Mouse (Mus musculus) heart, embryonic 14.5 days (tissue): ENCODE results near the gene Rnf145. TPM values are rescaled to one million over a fixed set of nuclear protein-coding genes. Genes with fewer than 3 reads are reported as not detected.

ENCODE experiments used
- ATAC-seq: fragments of 200-750 bp; cut with Nextera tagmentation; 2 replicates; pipeline ENCODE4 v1.8.0; 2017; ENCODE audit warnings: low read depth, moderate TSS enrichment; ENCODE audit not compliant: insufficient number of reproducible peaks, insufficient read depth, low FRiP score
- H3K27ac ChIP-seq, 2 experiments: fragments of 200-500 bp in 1 of 2; fragments of 300-500 bp in 1 of 2; sonication (generic) in 1 of 2; replicated peaks in 1 of 2; 2 replicates each; pipeline ENCODE4 v1.5.1; 2012 to 2014; ENCODE audit warnings: low read depth in 2 of 2, low read length in 2 of 2, control low read depth in 1 of 2, mild to moderate bottlenecking in 1 of 2, mixed read lengths in 1 of 2; ENCODE audit not compliant: control insufficient read depth in 1 of 2, insufficient read depth in 1 of 2
- H3K27me3 ChIP-seq: fragments of 300-500 bp; sonication (generic); 2 replicates; pipeline ENCODE4 v1.6.1; 2014; ENCODE audit warnings: mild to moderate bottlenecking, low read length, control low read depth; ENCODE audit not compliant: control insufficient read depth, insufficient read depth
- H3K36me3 ChIP-seq: fragments of 300-500 bp; sonication (generic); 2 replicates; pipeline ENCODE4 v1.6.1; 2014; ENCODE audit warnings: mild to moderate bottlenecking, control low read depth, low read length, mixed read lengths; ENCODE audit not compliant: control insufficient read depth, insufficient read depth
- H3K4me1 ChIP-seq, 2 experiments: fragments of 200-500 bp in 1 of 2; fragments of 300-500 bp in 1 of 2; sonication (generic) in 1 of 2; 2 replicates each; pipeline ENCODE4 v1.6.1; 2012 to 2014; ENCODE audit warnings: low read length in 2 of 2, control low read depth in 1 of 2, mixed read lengths in 1 of 2; ENCODE audit not compliant: control insufficient read depth in 2 of 2, insufficient read depth in 2 of 2
- H3K4me2 ChIP-seq: fragments of 300-500 bp; sonication (generic); 2 replicates; pipeline ENCODE4 v1.6.1; 2014; ENCODE audit warnings: mild to moderate bottlenecking, low read length
- H3K4me3 ChIP-seq, 2 experiments: fragments of 200-500 bp in 1 of 2; fragments of 300-500 bp in 1 of 2; sonication (generic) in 1 of 2; 2 replicates each; pipeline ENCODE4 v1.5.1; 2012 to 2014; ENCODE audit warnings: low read length in 2 of 2, mild to moderate bottlenecking in 2 of 2, control low read depth in 1 of 2, low read depth in 1 of 2, moderate library complexity in 1 of 2; ENCODE audit not compliant: control insufficient read depth in 1 of 2, insufficient read depth in 1 of 2
- H3K9ac ChIP-seq: fragments of 300-500 bp; sonication (generic); 2 replicates; pipeline ENCODE4 v1.6.1; 2014; ENCODE audit warnings: mild to moderate bottlenecking, low read length
- H3K9me3 ChIP-seq: fragments of 300-500 bp; sonication (generic); 2 replicates; pipeline ENCODE4 v1.6.1; 2016; ENCODE audit warnings: low read length, control low read depth; ENCODE audit not compliant: control insufficient read depth
- WGBS: fragments of 180-500 bp; shearing (Covaris S2); extraction: QIAGEN DNeasy Blood & Tissue Kit; methylation state at CpG from one replicate; pipeline ENCODE4 v1.1.7; 2014; 5-methylcytosine and 5-hydroxymethylcytosine counted together
- polyA plus RNA-seq: library from polyadenylated mRNA; unstranded; fragments of >200 nt; fragmentation: Nextera tagmentation; extraction: Ambion mirVana; gene quantifications from 2 replicates; pipeline ENCODE4 v1.2.1, GENCODE M21; 2014

Gene Rnf145
- polyA plus RNA-seq, 1 experiment from 2014 or later: 66.7 TPM

DNA sequence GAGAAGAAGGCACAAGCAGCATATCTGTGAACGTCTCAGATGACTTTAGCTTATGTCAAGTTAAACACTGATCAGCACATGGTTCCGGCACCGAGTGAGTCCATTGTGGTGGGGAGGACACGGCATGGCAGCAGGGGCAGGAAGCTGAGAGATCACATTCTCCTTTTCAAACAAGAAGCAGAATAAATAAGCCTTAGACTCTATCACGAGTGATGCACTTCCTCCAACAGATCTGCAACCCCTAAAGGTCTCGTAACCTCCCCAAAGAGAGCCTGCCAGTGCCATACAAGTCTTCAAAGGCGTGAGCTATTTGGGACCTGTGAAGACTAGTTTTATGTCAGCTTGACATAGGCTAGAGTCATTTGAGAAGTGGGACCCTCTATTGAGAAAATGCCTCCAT is 17.8 kb upstream of the Rnf145 start:
- Histone ChIP-seq H3K4me2 (no peak overlapping the region), H3K36me3 (no peaks in the 10 kb centered on the region), H3K27ac (no peak overlapping the region), H3K9me3 (no peaks in the 10 kb centered on the region), H3K9ac (no peak overlapping the region), H3K4me3 (no peak overlapping the region), H3K4me1 (peaks cover 3 to 6% of the 10 kb centered on the region in 2 experiments; a peak in 3 of 4 replicates), H3K27me3 (no peaks in the 10 kb centered on the region)
- no peak for ATAC-seq
- WGBS: 64% methylated on average over 7 of the region's 7 CpGs

DNA sequence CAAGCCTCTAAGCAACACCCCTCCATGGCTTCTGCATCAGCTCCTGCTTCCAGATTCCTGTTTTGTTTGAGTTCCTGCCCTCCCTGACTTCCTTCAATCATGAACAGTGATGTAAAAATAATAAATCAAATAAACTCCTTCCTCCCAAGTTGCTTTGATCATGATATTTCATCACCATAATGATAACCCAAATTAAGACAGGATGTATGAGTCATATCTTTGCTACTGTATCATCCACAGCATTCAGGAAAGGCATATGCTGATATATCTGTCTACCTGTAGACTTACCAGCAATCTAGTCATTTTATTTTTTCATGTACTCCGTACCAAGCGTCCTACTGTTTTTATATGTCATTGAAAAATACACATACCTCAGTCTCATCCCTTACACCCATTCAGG is 17.3 kb upstream of the Rnf145 start:
- no peak for ATAC-seq
- peaks cover 3 to 6% of the 10 kb centered on the region in 2 experiments; a peak in 3 of 4 replicates for H3K4me1 ChIP-seq
- H3K36me3 ChIP-seq: no peaks in the 10 kb centered on the region
- H3K27ac ChIP-seq: no peak overlapping the region
- H3K4me2 ChIP-seq: no peak overlapping the region
- 85% methylated on average over 2 of the region's 2 CpGs for WGBS
- H3K9ac ChIP-seq: no peak overlapping the region
- no peaks in the 10 kb centered on the region for H3K9me3 ChIP-seq
- H3K27me3 ChIP-seq: no peaks in the 10 kb centered on the region
- H3K4me3 ChIP-seq: no peak overlapping the region

DNA sequence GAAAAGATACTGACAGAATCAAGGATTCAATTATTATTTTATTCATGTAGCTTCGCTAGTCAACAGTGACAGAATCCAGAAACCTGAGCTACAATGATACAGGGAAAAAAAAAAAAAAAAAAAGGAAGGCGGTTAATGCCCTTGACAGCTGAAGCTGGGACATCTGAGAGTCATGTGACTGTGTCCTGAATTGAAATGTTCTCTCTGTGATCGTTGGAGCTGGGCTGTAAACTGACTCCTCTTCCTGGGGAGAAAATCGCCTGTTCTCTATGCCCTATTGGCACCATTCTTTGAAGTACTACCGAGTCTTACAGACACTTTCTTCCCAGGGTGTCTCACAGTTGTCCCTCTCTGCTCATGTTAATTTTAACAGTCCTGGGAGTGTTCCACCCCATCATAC is 15.8 kb upstream of the Rnf145 start:
- Histone ChIP-seq H3K4me3 (no peak overlapping the region), H3K9me3 (no peaks in the 10 kb centered on the region), H3K9ac (no peak overlapping the region), H3K36me3 (no peaks in the 10 kb centered on the region), H3K27ac (no peak overlapping the region), H3K27me3 (no peaks in the 10 kb centered on the region), H3K4me1 (peaks cover 3 to 6% of the 10 kb centered on the region in 2 experiments; a peak in 3 of 4 replicates), H3K4me2 (no peak overlapping the region)
- WGBS: 49% methylated on average over 5 of the region's 5 CpGs
- no peak for ATAC-seq

DNA sequence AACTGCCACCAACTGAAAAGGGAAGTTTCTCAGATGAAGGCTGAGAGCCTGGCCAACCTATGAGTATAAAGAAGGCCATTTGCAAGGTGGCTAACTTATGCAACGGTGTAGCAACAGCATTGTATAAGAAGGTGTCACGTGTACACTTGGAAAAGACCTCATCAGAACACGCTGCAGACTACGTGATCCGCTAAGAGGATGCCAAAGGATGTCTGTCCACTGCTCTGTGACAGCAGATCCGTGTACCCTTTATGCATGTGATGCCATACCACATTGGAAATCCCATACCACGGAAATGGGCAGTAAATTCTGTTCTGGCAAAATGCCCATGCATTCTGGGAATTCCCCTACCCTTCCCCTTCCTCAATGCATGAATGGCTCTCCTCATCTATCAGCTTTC is 14.6 kb upstream of the Rnf145 start:
- no peaks in the 10 kb centered on the region for H3K9me3 ChIP-seq
- 81% methylated on average over 7 of the region's 7 CpGs for WGBS
- no peak for ATAC-seq

DNA sequence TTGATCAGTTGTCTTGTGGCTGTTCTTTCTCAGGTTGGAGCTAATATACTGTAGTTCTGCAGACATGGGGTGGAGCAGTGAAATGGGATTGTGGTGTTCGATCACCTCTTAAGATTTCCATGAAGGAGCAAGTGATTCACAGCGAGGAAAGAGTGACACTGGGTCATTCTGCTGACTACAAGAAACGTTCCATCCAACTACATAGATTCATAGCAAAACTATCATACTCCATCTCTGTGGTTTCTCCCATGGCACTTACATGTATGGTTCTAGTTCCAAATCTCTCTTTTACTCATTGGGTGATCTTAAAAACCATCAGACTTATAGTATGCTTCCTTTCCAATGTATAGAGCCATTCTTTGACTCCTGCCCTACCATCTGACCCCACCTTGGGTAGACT is 14.0 kb upstream of the Rnf145 start:
- ATAC-seq: no peak
- H3K4me1 ChIP-seq: peaks cover 0 to 4% of the 10 kb centered on the region in 2 experiments; a peak in 1 of 4 replicates
- no peak overlapping the region for H3K9ac ChIP-seq
- H3K9me3 ChIP-seq: no peaks in the 10 kb centered on the region
- 73% methylated on average over 3 of the region's 3 CpGs for WGBS
- no peaks in the 10 kb centered on the region for H3K27me3 ChIP-seq
- no peaks in the 10 kb centered on the region for H3K36me3 ChIP-seq
- no peak overlapping the region for H3K4me3 ChIP-seq
- H3K27ac ChIP-seq: no peak overlapping the region
- H3K4me2 ChIP-seq: no peak overlapping the region

More for the DNA sequence above, 14.6 kb upstream of the Rnf145 start:
- Histone ChIP-seq H3K4me1 (peaks cover 0 to 4% of the 10 kb centered on the region in 2 experiments; a peak in 1 of 4 replicates), H3K36me3 (no peaks in the 10 kb centered on the region), H3K9ac (no peak overlapping the region), H3K4me3 (no peak overlapping the region), H3K4me2 (no peak overlapping the region), H3K27me3 (no peaks in the 10 kb centered on the region), H3K27ac (no peak overlapping the region)

DNA sequence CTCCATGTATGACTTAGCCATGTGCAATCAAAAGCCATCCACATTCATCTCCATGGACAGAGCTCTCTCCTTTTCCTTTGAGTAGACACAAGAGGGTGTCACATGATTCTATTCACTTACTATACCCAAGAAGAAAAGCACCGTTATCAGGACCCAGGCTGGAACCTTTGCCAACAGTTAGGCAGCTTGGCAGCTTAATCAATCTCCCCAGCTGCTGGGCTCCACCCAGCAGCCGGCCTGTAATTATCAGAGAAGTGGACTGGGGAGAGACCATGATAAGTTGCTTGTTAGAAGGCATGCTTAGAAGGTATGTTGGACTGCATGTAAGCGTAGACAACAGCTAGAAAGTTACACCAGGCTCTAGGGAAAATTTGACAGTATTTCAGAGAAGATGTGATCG is 9.9 kb upstream of the Rnf145 start:
- no peak overlapping the region for H3K27ac ChIP-seq

DNA sequence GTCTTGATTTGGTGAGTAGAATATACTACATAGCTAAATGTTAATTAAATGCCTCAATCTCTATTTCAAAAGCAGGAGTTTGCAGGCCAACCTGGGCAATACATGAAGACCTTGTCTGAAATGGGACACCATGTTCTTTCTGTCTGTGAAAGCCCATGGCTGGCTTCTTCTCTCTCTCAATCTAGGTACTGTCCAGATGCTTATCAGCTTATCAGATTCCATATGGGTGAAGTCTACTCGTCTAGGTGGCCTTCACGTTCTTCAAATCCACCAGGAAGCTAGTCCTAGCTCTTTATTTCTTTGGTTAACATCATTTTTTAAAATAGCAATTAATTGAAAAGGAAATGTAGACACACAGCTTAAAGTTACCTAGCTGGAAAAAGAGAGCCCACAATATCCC is 8.9 kb upstream of the Rnf145 start:
- H3K4me3 ChIP-seq: no peak overlapping the region

More for the DNA sequence above, 9.9 kb upstream of the Rnf145 start:
- ATAC-seq: no peak
- H3K4me1 ChIP-seq: peaks cover 0 to 8% of the 10 kb centered on the region in 2 experiments; a peak in 1 of 4 replicates
- no peak overlapping the region for H3K4me2 ChIP-seq
- WGBS: 34% methylated on average over 4 of the region's 4 CpGs
- H3K36me3 ChIP-seq: no peaks in the 10 kb centered on the region
- no peaks in the 10 kb centered on the region for H3K9me3 ChIP-seq
- H3K27me3 ChIP-seq: no peaks in the 10 kb centered on the region
- H3K4me3 ChIP-seq: no peak overlapping the region
- H3K9ac ChIP-seq: no peak overlapping the region

DNA sequence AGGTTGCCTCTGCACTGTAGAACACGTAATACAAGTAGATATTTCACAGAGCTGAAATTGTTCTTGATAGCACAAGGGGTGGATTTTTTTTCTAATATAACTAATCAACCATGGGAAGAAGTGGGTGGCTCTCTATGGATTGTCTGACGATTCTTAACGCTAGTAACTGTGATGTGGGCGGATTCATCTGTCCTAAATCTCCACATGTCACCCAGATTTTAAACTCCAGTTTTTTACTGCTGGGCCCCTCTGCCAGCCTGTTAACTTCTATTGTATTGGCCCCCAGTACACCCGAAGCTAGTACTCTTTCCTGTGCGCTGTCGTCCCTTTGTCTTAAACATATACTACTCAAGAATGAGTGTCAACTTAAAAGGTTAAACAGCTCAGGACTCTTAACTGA is 8.4 kb upstream of the Rnf145 start:
- Histone ChIP-seq H3K4me1 (peaks cover 0 to 8% of the 10 kb centered on the region in 2 experiments; a peak in 1 of 4 replicates), H3K27me3 (no peaks in the 10 kb centered on the region), H3K27ac (no peak overlapping the region), H3K9ac (no peak overlapping the region), H3K4me3 (no peak overlapping the region), H3K4me2 (no peak overlapping the region), H3K9me3 (no peaks in the 10 kb centered on the region), H3K36me3 (no peaks in the 10 kb centered on the region)
- WGBS: 88% methylated on average over 7 of the region's 7 CpGs
- no peak for ATAC-seq

More for the DNA sequence above, 8.9 kb upstream of the Rnf145 start:
- ATAC-seq: no peak
- Histone ChIP-seq H3K27ac (no peak overlapping the region), H3K9ac (no peak overlapping the region), H3K9me3 (no peaks in the 10 kb centered on the region), H3K36me3 (no peaks in the 10 kb centered on the region), H3K4me2 (no peak overlapping the region), H3K27me3 (no peaks in the 10 kb centered on the region), H3K4me1 (peaks cover 0 to 8% of the 10 kb centered on the region in 2 experiments; a peak in 1 of 4 replicates)
- 77% methylated on average over 2 of the region's 2 CpGs for WGBS
